Mouse (Mus musculus) urinary bladder, adult 18-20 months (tissue): ENCODE results near the gene Nptx1.

Experiments used
- DNase-seq, 2 experiments: peaks; one replicate each; pipeline ENCODE4 v3.0.0; 2022; ENCODE audit warnings: low spot score in 2 of 2, mixed read lengths in 2 of 2

Nptx1 gene

DNA sequence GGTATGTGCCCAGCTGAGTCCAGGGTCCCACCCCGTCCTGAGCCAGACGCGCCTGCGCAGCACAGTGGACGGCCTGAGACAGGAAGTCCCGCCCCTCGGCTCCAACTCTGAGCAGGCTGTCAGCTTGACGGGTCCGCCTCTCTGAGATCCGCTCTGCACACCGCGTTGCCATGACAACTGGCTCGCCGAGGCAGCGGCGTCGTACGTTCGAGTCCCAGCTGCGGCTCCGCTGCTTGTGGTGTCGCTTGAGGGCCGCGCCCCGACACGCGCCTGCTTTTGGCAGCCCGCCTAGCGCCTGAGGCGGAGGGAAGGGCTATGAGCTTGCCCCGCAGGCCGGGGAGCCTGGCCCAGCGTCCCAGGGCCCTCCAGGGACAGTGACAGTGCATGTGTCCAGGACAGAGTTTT, 23.0 kb downstream of the Nptx1 start:
- DNase-seq: peak; percentile 48 to 83

DNA sequence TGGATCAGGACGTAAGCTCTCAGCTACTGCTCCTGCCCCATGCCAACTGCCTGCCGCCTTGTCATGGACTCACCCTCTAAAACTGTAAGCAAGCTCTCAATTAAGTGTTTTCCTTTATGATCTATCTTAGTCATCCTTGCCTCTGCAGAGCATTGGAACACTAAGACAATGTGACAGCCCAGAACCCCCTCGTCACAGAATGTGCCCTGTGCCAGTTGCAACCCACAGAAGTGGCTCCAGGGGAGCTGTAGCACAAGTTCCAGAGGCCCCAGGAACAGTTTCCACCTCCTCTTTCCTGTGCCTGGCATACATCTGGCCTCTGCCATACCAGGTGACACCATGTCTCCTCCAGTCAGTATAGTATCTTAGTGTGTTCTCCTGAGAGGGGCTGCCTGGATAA, 24.2 kb downstream of the Nptx1 start:
- DNase-seq: no peak

DNA sequence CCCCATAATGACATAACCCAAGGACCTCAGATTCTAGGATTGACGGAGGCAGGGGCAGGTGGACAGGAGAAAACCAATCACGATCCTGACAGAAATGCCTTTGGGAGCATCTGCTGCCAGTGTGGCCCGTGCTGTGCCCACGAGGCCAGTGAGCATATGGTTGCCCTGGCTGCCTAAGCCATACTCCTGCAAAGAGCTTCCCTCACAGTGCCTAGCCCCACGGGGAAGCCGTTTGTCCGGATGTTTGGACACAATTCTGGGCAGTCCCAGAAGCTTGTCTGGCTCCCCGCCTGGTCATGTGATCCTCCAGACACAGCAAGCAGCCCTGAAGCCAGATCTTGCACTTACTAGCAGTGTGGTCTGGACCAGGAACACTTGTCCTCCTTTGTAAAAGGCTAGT, 24.8 kb downstream of the Nptx1 start:
- DNase-seq: no peak

DNA sequence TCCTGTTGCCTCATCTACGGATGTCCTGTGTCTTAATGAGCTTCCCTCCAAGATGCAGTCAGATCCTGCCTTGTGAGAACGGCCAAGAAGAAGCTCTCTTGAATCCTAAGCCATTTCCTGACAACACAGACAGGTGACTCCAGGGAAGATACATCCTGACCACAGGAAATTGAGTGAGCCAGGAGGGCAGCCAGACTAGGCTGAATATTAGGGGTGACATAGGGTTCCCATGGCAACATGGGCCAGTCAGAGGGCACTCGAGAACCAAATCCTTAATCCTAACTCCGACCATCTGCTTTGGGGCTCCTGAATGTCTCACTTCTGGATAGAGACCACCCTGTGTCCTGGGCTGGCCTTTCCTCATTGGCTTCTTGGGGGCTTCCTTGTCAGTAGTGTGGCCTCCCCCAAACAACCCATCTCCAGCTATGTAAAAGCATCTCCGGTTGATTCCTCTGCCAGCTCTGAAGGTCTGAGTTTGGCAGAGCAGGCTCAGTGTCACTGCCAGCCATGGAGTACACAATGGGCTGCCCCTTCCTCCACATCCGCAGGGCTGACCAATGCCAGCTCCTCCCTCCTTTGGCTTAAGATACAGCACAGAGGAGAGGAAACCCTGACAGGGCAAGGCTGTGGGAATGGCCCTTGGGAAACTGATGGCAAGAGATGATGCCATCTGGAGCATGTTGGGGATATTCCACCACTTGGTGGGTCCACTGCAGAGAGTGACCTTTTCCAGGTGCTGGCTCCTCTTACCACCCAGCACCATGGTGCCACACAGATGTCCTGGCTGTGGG, 25.4 kb downstream of the Nptx1 start:
- DNase-seq: no peak

- DNase-seq: no peak
Measured at GRCm38 (mm10) chr11:119520713-119521063, 26.9 kb downstream of the Nptx1 start.

GRCm38 (mm10) chr11:119520005-119520712, 27.4 kb downstream of the Nptx1 start:
- no peak for DNase-seq

DNA sequence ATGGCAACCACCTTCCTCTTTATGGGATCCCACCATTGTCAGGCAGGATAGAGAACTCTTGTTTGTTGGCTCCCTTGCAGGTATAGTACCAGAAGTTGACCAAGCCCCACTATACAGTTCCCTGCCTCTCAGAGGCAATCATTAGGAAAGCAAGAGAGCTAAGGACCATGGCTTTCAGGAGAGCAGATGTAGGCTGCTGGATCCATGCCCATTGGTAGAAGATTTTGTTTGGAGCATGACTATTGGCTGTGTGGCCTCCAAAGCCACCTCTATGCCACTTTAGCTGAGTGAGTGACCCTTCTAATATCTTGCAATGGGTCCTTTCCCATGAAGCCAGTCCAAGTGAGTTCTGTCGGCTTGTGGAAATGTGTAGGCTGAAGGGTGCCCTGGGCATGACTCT, 28.2 kb downstream of the Nptx1 start:
- DNase-seq: no peak

- DNase-seq: no peak
Measured at GRCm38 (mm10) chr11:119516677-119517361, 30.7 kb downstream of the Nptx1 start.

GRCm38 (mm10) chr11:119515823-119516676, 31.5 kb downstream of the Nptx1 start:
- DNase-seq: no peak

DNA sequence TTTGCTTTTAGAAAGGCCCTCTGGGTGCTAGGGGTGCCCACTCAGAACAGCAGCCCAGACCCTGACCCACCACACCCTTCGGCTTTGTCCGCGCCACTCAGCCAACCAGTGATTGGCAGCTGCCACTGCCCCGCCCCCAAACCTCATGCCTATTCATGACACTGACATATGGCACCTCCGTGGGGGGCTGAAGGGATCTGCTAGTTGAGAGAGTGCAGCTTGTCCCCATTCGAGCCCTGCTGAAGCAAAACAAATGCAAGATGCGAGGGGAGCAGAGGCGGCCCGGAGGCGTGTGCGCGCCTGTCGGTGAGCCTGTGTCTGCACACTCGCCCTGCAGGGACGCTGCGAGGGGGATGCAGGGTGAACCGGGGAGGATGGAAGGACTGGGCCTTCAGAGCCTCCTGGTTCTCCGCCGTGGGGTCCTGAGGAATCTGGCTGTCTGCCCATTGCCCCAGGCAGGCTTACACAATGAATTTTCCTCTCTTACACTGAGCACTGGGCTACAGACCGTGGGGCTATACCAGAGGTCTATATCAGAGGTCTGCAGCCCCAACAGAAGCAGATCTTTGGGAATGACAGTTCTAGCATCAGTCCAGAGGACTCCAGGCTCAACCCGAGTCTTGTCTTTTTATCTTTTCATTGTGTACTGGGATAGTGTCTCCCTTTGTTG, 32.5 kb downstream of the Nptx1 start:
- no peak for DNase-seq

- DNase-seq: no peak
Measured at GRCm38 (mm10) chr11:119514108-119514860, 33.3 kb downstream of the Nptx1 start.

DNA sequence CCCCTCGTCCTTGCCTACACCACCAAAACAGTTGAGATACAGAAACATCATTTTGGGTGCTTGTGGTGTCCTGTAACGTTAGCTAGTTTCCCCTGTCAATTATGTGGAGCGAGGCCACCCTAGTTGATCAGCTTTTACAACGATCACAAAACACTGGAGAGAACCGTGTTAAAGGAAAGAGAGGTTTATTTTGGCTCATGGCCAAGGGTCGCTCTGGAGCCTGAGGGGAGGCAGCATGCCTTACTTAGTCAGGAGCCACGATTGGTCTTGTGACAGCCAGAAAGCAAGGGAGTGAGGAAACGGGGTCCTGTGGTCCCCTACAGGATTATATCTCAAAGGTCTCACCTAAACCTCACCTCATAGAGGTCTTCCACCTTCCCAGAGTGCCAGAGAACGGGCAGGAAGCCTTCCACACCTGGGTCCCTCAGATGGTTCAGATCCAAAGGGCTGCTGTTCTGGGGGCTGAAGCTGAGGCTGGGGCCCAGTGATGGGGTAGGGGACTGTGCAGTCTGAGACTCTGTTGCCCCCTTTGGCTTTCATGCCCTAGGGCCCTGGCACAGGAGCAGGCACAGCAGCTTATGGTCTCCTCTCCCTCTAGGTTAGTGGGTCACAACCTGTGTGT, 34.4 kb downstream of the Nptx1 start:
- DNase-seq: no peak

- no peak for DNase-seq
Measured at GRCm38 (mm10) chr11:119509165-119509776, 38.3 kb downstream of the Nptx1 start.

DNA sequence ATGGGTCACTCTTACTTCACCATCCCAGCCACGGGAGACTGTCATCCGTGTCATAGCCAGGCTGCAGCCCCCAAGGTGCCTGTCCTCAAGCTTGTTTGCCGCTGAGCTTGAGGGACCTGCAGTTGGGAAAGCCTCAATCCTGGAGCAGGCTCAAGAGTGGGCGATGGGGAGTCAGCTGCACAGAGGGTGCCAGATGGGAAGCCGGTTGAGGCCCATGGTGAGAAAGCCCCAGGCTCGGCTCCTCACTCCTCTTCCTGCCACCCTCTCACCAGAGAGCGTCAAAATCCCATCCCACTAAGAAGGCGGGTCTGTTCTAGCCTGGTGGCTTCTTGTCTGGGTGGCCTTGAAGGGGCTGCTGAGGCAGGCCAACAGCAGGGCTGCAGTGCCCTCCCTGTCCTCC, 39.8 kb downstream of the Nptx1 start:
- DNase-seq: no peak

DNA sequence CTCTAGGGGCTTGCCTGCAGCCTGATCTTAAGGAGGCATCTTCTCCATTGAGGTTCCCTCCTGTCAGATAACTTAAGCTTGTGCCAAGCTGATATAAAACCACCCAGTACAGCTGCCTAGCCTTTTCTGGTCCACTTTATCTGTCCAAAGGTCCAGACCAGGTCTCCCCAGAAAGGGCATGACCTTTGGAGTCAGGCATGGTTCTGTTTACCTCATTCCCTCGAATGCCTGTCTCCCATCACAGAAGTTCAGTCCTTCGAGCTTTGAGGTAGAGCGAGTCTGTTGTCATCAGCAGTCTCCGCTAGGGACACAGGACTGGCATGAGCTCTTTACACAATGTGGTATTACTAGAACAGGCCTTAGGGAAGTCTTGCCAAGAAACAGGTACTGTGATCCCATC, 41.2 kb downstream of the Nptx1 start:
- no peak for DNase-seq

GRCm38 (mm10) chr11:119503675-119504074, 43.9 kb downstream of the Nptx1 start:
- DNase-seq: peak; percentile 43 to 60

- no peak for DNase-seq
Measured at GRCm38 (mm10) chr11:119500011-119500410, 47.5 kb downstream of the Nptx1 start.

DNA sequence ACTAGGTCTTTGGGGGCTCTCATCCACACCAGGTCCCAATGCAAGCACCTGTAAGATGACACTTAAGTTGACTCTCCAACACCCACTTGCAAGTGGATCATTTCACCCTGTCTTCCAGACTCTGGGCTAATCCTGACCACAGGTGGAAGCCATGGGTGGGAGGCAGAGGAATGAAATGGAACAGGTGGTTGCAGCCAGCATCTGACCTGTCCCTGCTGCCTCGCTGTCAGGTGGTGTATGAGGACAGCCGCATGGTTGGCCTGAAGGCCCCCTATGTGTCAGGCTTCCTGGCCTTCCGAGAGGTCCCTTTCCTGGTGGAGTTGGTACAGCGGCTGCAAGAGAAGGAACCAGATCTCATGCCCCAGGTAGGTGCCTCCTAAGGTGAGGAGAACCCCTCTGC, 48.3 kb downstream of the Nptx1 start:
- no peak for DNase-seq

DNA sequence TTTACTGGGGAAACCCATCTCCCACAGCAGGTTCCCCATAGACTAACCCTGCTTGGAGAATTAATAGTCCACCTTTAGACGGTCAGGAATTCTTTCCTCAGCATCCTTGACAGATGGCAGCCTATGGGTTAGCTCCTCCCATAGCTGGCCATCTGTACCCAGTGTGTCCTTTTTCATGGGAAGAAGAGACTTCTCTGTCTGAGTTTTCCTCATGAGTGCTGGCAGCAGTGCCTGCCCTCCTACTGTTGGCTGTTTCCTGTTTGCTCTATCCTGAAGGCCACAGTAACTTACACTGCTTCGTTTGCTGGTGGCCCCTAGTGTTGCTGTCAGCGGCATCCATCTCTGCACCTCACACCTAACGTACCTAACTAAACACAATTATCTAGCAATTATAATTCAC, 50.1 kb downstream of the Nptx1 start:
- DNase-seq: no peak

- no peak for DNase-seq
Measured at GRCm38 (mm10) chr11:119496147-119496546, 51.4 kb downstream of the Nptx1 start.
